Mouse (Mus musculus): ENCODE measurements around the gene Ubxn7. TPM values are rescaled to one million over a fixed set of nuclear protein-coding genes. Genes with fewer than 3 reads are reported as not detected.

Ubxn7 gene
- polyA plus RNA-seq, 1 experiment, result 10.7 TPM

DNA sequence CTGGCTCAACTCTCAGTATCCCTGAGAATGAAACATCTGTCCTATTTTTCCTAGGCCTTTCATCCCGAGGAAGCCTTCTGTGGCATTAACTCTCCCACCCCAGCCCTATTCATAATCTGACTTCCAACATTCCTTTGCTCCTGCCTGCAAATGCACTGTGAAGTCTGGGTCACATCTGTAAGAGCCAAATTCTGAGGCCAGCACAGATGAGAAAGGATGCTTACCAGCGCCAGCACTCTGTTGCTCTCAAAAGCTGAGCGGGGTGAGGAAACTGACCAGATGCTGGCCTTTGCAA, 64.4 kb downstream of the Ubxn7 start:
- no peak overlapping the region for H3K4me3 ChIP-seq (ENCODE audit: insufficient read depth, low read depth, low read length)
- H3K27ac ChIP-seq (replicated peaks; ENCODE audit: low read depth, low read length), result peak overlapping the region; percentile 14
- H3K4me1 ChIP-seq (ENCODE audit: control insufficient read depth, insufficient read depth, insufficient read length, low read length), result no peaks in the 10 kb centered on the region

DNA sequence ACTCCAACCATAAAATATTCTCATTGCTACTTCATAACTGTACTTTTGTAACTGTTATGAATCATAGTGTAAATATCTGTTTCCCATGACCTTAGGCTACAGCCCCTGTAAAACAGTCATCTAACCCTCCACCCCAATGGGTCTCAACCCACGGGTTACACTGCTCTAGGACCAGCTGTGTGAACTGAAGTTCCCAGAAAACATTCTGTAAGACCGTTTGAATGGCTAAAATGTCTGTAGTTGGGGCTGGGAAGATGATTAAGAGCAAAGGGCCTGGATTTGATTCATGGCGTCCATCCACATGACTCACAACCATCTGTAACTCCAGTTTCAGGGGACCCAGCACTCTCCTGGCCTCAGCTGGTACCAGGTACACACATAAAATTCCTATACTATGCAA, 66.1 kb downstream of the Ubxn7 start:
- Histone ChIP-seq H3K4me1 (ENCODE audit: control insufficient read depth, insufficient read depth, insufficient read length, low read length) (no peaks in the 10 kb centered on the region), H3K4me3 (ENCODE audit: insufficient read depth, low read depth, low read length) (no peak overlapping the region), H3K27ac (replicated peaks; ENCODE audit: low read depth, low read length) (no peak overlapping the region)

DNA sequence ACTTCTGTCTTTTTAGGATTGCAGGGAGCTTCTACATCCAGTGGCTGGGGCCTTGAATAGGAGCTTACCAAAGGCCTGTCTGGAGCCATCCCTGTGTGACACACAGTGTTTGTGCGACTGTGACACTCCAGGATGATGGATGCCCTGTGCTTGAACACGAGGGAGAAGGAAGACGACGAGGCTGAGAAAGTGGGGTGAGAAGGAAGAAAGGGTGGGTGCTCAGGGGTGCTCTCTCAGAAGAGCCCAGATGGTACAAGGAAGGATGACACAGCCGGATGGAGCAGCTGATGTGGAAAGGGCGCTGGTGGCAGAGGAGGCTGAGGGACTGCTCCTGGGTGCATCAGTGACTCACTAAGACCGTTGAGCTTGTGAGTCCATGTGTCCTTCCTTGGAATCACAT, 68.2 kb downstream of the Ubxn7 start, which contains the start of gene Tm4sf19:
Gene Tm4sf19, plus strand, starts transcription at position 240 of the 400 bp plus-strand sequence.
- no peak within 1 kb of the TSS for H3K4me3 ChIP-seq (ENCODE audit: insufficient read depth, low read depth, low read length)
- H3K27ac ChIP-seq (replicated peaks; ENCODE audit: low read depth, low read length), result no peak within 1 kb of the TSS; the same call in none of the 2 replicates
- no peaks in the 10 kb centered on the region for H3K4me1 ChIP-seq (ENCODE audit: control insufficient read depth, insufficient read depth, insufficient read length, low read length)

DNA sequence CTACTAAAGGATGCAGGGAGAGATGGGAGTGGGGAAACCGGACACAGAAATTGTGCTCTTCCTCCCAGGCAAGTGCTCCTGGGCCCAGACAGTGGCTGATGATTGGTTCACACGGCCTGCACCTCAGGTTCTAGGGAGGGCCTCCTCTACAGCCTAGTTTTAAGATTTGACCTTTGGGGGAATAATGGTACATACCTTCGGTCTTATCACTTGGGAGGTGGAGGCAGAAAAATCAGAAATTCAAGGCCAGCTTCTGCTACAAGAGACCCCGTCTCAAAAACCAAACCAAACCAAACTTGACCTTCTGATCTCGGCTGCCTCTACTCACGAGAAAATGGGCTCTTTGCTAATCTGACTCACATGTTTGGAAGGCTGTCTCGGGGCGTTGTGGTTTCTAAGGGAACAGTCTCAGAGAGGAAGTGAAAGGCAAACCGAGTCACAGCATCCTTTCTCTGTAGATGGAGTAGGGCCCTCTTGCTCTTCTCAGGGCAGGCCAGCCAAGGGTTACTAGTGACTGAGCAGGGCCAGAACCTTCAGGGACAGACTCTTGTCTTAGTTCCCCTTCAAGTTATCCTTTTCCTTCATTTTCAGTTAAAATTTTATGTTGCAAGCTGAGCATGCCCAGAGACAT, 69.4 kb downstream of the Ubxn7 start:
- Histone ChIP-seq H3K27ac (replicated peaks; ENCODE audit: low read depth, low read length) (no peak overlapping the region), H3K4me1 (ENCODE audit: control insufficient read depth, insufficient read depth, insufficient read length, low read length) (no peaks in the 10 kb centered on the region), H3K4me3 (ENCODE audit: insufficient read depth, low read depth, low read length) (no peak overlapping the region)

DNA sequence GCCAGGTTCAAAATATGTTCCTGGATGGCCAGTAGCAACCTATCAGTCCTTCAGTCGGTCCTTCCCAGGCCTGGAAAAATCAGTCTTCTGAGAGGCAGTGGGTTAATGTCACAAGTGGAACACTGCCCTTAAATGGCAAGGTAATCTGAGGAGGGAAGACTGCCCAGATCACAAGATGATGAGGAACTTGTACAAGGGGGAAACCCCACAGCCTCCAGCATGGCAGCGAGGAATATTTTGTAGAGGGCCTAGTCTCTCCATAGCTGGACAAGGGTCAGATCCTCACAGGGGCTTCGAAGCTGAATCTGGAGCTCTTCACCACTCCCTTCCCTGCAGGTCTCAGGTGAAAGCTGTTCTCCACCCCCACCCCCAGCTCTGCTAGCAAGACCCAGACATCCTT, 70.8 kb downstream of the Ubxn7 start:
- Histone ChIP-seq H3K4me3 (ENCODE audit: insufficient read depth, low read depth, low read length) (no peak overlapping the region), H3K4me1 (ENCODE audit: control insufficient read depth, insufficient read depth, insufficient read length, low read length) (no peaks in the 10 kb centered on the region), H3K27ac (replicated peaks; ENCODE audit: low read depth, low read length) (no peak overlapping the region; the same call in 1 of the 2 replicates)

DNA sequence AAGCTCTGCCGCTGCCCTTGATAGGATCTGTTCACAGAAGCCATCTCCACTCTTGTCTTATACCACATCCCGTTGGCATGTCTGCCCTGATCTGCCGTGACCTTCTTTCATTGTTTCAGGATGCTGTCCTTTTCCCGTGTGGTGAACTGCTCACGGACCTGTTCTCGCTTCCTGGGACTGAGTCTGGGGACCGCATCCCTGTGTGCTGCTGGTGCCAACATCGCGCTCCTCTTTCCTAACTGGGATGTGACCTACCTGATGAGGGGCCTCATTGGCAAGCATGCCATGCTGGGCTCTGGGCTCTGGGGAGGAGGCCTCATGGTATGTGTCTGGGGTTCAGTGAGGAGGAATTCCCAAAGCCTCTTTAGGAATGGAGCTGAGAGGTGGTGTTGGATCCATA, 73.7 kb downstream of the Ubxn7 start:
- H3K4me3 ChIP-seq (ENCODE audit: insufficient read depth, low read depth, low read length), result no peak overlapping the region
- no peak overlapping the region for H3K27ac ChIP-seq (replicated peaks; ENCODE audit: low read depth, low read length)
- H3K4me1 ChIP-seq (ENCODE audit: control insufficient read depth, insufficient read depth, insufficient read length, low read length), result no peaks in the 10 kb centered on the region

DNA sequence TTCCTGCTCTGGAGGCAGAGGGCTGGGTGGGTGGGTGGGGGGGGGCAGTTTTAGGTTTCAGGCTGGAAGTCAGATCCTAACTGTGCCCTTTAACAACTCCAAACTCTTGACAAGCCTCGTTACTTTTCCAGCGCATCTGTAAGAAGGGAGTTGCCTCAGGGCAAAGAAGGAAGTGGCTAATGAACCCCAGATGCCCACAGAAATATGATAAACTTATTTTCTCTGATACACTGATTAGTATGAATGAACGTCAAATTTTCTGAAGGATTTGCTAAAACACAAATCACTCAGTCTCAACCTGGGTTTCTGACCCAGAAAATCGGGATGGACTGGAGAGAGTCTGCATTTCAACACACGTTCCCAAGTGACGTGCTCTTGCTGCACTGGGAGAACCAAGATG, 74.6 kb downstream of the Ubxn7 start:
- H3K4me3 ChIP-seq (ENCODE audit: insufficient read depth, low read depth, low read length), result no peak overlapping the region
- H3K4me1 ChIP-seq (ENCODE audit: control insufficient read depth, insufficient read depth, insufficient read length, low read length), result no peaks in the 10 kb centered on the region
- no peak overlapping the region for H3K27ac ChIP-seq (replicated peaks; ENCODE audit: low read depth, low read length)

DNA sequence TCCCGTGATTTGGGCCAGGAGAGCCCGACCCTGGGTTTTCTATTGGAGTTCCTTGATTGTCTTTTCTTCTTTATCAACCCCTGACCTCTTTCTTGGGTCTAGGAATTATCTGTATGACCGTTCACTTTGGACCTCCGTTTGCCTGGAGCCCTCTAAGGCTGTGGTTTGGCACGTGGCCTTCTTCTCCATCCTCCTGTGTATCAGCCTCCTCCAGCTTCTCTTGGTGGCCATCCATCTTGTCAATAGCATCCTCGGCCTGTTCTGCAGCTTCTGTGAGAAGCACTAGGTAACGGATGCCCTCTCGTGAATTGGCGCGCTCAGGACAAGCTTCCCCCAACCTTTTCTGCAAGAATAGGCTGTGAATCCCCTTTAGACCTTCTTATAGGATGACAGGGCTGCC, 75.7 kb downstream of the Ubxn7 start:
- no peaks in the 10 kb centered on the region for H3K4me1 ChIP-seq (ENCODE audit: control insufficient read depth, insufficient read depth, insufficient read length, low read length)
- no peak overlapping the region for H3K4me3 ChIP-seq (ENCODE audit: insufficient read depth, low read depth, low read length)
- no peak overlapping the region for H3K27ac ChIP-seq (replicated peaks; ENCODE audit: low read depth, low read length)

DNA sequence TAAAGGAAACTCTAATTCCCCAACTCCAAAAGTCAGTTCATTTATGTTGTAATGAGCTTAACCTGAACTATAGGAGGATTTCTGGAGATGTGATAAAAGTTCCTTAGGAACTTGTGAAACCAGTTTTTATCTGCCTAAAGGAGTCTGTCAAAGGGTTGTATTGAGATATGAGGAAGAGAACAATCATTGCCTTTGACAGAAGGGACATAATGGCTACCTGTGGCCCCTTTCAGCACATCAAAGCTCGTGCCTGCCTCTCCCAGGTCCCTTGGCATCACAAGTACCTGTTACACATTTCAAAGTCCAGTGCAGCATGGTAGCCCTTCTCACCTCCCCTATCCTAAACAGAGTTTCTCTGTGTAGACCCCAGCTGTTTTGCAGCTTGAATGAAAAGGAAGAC, 85.4 kb downstream of the Ubxn7 start:
- H3K27ac ChIP-seq (replicated peaks; ENCODE audit: low read depth, low read length), result no peak overlapping the region
- H3K4me3 ChIP-seq (ENCODE audit: insufficient read depth, low read depth, low read length), result no peak overlapping the region
- H3K4me1 ChIP-seq (ENCODE audit: control insufficient read depth, insufficient read depth, insufficient read length, low read length), result no peaks in the 10 kb centered on the region

DNA sequence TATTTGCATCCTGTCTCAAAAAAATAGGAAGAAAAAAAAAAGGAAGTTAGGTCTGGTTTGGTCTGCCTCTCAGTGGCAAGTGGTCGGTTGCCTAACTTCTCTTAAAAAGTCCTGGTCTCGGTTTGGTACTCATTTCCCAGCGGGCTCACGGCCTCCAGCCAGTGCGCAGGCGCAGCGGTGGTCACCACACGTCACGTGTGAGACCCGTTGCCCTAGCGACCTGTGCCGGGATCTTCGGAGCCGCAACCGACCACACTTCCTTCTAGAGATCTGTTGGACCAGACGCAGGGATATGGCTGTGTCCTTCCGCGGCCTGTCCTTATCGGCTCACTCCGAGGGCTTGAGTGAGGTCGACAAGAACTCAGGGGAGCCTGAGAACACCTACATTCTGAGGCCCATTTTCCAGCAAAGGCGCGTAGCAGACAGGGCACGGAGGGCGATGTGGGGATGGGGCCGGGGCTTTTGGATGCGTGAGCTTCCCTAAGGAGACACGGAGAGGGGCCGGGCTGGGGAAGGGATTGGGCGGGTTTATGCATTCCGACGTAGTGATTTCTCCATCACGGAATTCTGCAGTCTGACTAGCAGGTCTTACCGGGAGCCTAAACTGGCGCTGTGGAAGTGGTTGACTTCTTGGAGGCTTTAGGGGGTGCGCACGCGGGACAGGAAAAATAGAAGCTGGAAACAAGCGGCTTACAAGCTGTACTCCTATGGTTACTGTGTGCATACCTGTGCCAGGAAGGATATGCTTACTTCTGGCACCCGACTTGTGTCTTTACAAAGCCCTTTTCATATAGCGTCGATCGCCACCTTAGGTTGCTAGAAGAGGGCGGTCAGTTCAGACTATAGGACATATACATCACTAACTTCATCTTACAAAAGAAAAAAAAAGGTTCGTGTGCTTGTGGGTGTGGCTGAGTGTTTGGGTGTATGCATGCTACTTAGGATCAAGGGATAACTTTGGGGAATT, 87.7 kb downstream of the Ubxn7 start, which contains the start of gene Tctex1d2:
Gene Tctex1d2, plus strand, starts transcription at position 186 of the 967 bp plus-strand sequence.
- H3K4me1 ChIP-seq (ENCODE audit: control insufficient read depth, insufficient read depth, insufficient read length, low read length), result no peaks in the 10 kb centered on the region
- peak within 1 kb of the TSS; percentile 75 for H3K27ac ChIP-seq (replicated peaks; ENCODE audit: low read depth, low read length)
- H3K4me3 ChIP-seq (ENCODE audit: insufficient read depth, low read depth, low read length), result peak within 1 kb of the TSS; percentile 75

DNA sequence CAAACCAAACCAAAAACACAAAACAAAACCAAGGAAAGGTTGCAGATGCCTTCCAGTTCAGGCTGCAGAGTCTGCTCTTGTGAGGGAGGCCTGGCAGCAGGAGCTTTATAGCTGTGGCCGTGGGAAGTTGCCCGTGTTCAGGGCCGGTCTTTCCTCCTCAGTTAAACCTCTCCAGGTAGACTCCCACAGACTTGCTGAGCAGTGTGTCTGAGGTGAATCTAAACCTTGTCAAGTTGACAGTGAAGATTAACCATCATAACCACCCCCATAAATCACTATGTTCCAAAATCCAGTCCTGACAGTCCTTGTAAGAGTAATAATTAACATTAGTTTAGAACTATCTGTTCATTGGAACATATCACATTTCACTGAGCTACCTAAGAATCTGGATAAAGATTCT, 95.4 kb downstream of the Ubxn7 start:
- H3K4me1 ChIP-seq (ENCODE audit: control insufficient read depth, insufficient read depth, insufficient read length, low read length), result peaks cover 3% of the 10 kb centered on the region; the same call in 1 of the 2 replicates
- H3K27ac ChIP-seq (replicated peaks; ENCODE audit: low read depth, low read length), result no peak overlapping the region
- no peak overlapping the region for H3K4me3 ChIP-seq (ENCODE audit: insufficient read depth, low read depth, low read length)

DNA sequence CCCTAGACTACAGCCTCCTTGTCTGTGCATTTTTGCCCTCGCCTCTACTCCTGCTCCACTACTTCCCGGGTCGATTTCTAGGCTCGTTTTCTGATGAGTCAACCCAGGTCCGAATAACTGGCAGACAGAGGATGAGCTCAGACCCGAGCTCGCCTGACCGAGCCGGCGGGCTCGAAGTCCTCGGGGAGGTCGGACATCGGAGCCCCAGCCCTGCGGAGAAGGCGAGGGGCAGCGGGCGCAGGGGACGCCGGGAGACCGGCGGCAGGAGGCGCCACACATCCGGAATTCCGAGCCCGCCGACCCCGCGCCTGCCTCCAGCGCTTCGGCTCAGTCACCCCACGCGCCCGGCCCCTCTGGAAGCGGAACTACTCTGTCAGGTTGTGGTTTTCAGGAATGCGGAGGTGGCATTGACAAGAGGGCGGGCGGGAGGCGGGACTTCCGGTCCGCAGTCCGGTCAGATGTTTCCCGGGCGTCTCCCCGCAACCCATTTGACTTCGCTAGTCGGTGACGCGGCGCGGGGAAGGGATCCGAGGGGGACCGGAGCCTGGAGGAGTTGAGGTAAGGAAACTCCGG, 98.5 kb downstream of the Ubxn7 start, which contains the start of gene Pcyt1a:
Gene Pcyt1a, plus strand, starts transcription at position 448 of the 573 bp plus-strand sequence.
- Histone ChIP-seq H3K4me3 (ENCODE audit: insufficient read depth, low read depth, low read length) (peak within 1 kb of the TSS; percentile 83), H3K4me1 (ENCODE audit: control insufficient read depth, insufficient read depth, insufficient read length, low read length) (peaks cover 5% of the 10 kb centered on the region)

DNA sequence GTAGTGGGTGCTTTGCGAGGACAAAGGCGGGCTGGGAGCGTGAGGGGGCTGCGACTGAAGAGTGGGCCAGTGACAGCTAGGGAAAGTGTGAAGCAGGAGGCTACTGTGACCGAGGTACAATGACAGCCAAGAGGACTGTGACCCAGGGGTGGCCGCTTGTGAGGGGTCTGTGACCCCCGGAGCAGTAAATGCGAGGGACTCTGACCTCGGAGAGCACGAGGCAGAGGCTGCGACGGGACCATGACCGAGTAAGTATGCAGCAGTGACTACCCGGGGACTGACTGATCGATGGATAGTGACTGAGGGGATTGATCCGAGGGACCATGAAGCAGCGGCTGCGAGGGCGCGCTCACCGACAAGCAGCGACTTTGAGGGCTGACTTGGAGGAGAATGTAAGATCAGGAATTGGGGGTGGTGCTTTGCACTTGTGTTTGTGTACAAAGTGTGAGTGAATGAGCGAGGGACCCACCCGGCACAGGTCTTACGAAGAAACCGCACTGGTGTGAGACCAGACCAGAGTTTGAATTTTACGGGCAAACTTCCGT, 99.1 kb downstream of the Ubxn7 start:
- peaks cover 5% of the 10 kb centered on the region for H3K4me1 ChIP-seq (ENCODE audit: control insufficient read depth, insufficient read depth, insufficient read length, low read length)

More for the DNA sequence above, 98.5 kb downstream of the Ubxn7 start, which contains the start of gene Pcyt1a:
- peak within 1 kb of the TSS; percentile 82 for H3K27ac ChIP-seq (replicated peaks; ENCODE audit: low read depth, low read length)

DNA sequence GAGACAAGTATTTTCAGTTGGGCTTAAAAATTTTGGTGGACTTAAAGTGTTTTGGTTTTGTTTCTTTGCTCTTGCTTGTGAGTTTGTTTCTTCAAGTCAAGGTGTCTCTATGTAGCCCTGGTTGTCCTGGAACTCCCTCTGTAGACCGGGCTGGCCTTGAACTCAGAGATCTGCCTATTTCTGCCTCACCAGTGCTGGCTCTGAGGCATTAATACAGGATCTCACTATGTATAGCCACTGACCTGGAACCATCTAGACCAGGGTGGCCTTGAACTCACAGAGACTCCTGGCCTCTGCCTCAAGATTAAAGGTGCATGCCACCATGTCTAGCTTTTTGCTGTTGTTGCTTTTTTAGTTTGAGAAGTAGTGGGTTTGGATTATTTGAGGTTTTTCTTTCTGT, 99.9 kb downstream of the Ubxn7 start:
- Histone ChIP-seq H3K27ac (replicated peaks; ENCODE audit: low read depth, low read length) (0 out of 2 replicates have a peak overlapping the region, but pooled peaks have one; percentile 11), H3K4me3 (ENCODE audit: insufficient read depth, low read depth, low read length) (peak overlapping the region; percentile 83), H3K4me1 (ENCODE audit: control insufficient read depth, insufficient read depth, insufficient read length, low read length) (peaks cover 5% of the 10 kb centered on the region)

More for the DNA sequence above, 99.1 kb downstream of the Ubxn7 start:
- Histone ChIP-seq H3K4me3 (ENCODE audit: insufficient read depth, low read depth, low read length) (peak overlapping the region; percentile 83), H3K27ac (replicated peaks; ENCODE audit: low read depth, low read length) (peak overlapping the region; percentile 82)

DNA sequence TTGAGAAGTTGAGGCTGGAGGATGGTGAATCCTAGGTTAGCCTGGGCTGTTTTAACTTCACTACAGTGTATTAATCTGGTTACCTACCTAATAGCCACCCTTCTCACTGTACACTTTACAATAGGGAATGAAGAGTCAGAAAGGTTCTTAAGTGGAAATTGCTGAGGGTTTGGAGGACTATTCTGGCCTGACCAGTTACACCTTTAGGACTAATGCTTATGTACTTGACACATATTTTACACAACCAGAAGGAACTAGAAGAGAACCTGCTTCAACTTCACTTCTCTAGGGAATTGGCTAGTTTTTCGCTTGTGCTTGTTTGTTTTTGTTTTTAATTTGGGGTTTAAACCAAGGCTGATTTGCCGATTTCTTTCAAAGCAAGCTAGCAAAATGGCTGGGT, 101.1 kb downstream of the Ubxn7 start:
- H3K4me3 ChIP-seq (ENCODE audit: insufficient read depth, low read depth, low read length), result no peak overlapping the region
- H3K4me1 ChIP-seq (ENCODE audit: control insufficient read depth, insufficient read depth, insufficient read length, low read length), result peaks cover 5% of the 10 kb centered on the region
- no peak overlapping the region for H3K27ac ChIP-seq (replicated peaks; ENCODE audit: low read depth, low read length)

Measured in brown adipose tissue, adult 24 weeks (tissue).